Mouse (Mus musculus): ENCODE data around the gene Spag8. TPM values are rescaled to one million over a fixed set of nuclear protein-coding genes. Genes with fewer than 3 reads are reported as not detected.

Spag8 gene
- polyA plus RNA-seq (2012; rRNA removed): 0.55 and 0.57 TPM in 2 replicates

DNA sequence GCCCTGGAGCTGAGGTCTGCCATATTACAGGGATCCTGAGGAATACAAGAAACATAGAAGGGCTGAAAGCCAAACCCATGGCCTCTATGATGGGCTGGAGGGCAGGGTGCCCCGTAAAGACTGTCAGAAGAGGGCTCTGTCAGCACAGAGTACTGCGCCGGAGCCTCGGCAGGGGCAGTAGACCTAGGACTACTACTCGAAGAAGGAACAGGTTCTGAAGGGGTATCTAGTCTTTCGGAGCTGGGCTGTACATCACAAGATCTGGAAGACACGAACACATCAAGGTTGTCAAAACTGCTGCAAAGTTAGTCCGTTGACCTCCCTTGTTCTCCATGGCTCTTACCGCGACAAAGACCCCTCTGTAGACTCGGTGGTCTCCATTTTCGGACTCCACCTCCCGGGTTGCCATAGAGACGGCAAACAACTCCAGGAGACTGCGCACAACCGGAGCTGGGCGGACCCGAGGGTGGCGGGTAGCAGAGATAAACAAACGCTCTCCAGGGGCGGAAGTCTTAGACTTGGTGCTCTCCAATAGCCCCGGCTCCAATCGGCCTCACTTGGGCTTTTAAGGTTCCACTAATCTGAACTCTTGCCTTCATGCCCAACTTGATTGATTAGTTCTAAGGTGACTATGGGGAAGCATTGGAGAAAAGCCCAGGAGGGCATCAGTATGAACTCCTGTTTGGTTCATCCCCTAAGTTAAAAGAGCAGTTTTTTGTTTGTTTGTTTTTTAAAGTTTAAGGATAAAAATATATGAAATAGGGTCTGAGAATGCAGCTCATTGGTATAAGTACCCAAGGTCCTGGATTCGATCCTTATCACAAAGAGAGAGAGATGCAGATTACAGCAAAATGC is at the start of gene Spag8:
Gene Spag8, minus strand, starts transcription at position 434 of the 855 bp plus-strand sequence.
- WGBS: 36% methylated on average over 24 of the region's 24 CpGs
- TF ChIP-seq CTCF (IDR thresholded peaks at IDR 0.05; ENCODE audit: extremely low read depth, insufficient read depth, insufficient read length, insufficient replicate concordance): no peak
- TF ChIP-seq POLR2A (IDR thresholded peaks at IDR 0.05; ENCODE audit: low read depth, low read length): no peak
- no peaks in the 10 kb centered on the region for H3K27me3 ChIP-seq (ENCODE audit: control insufficient read depth, insufficient read depth, low read length)
- H3K27ac ChIP-seq (ENCODE audit: insufficient read depth, low read length): no peak within 1 kb of the TSS
- H3K4me3 ChIP-seq (ENCODE audit: extremely low read depth, insufficient read depth, insufficient read length): no peak within 1 kb of the TSS
- no peak for DNase-seq (ENCODE audit: low read depth in 1 of 2, low spot score in 2 of 2)
- H3K4me1 ChIP-seq (ENCODE audit: control insufficient read depth, insufficient read depth, insufficient read length): peaks cover 4% of the 10 kb centered on the region; the same call in 1 of the 2 replicates
- H3K36me3 ChIP-seq (ENCODE audit: control insufficient read depth, insufficient read depth, low read length): no peaks in the 10 kb centered on the region

GRCm38 (mm10) chr4:43700707-43701106 is 47.3 kb upstream of the Spag8 start, which contains the start of gene Olfr70:
Olfr70 (minus strand) TSS chr4:43700807.
- Histone ChIP-seq H3K36me3 (ENCODE audit: control insufficient read depth, insufficient read depth, low read length) (no peaks in the 10 kb centered on the region), H3K4me3 (ENCODE audit: extremely low read depth, insufficient read depth, insufficient read length) (no peak within 1 kb of the TSS), H3K4me1 (ENCODE audit: control insufficient read depth, insufficient read depth, insufficient read length) (no peaks in the 10 kb centered on the region), H3K27me3 (ENCODE audit: control insufficient read depth, insufficient read depth, low read length) (no peaks in the 10 kb centered on the region), H3K27ac (ENCODE audit: insufficient read depth, low read length) (no peak within 1 kb of the TSS)
- no peak for TF ChIP-seq POLR2A (IDR thresholded peaks at IDR 0.05; ENCODE audit: low read depth, low read length)
- no peak for TF ChIP-seq CTCF (IDR thresholded peaks at IDR 0.05; ENCODE audit: extremely low read depth, insufficient read depth, insufficient read length, insufficient replicate concordance)
- 92% methylated on average over 6 of the region's 6 CpGs for WGBS
- DNase-seq (ENCODE audit: low read depth in 1 of 2, low spot score in 2 of 2): no peak

DNA sequence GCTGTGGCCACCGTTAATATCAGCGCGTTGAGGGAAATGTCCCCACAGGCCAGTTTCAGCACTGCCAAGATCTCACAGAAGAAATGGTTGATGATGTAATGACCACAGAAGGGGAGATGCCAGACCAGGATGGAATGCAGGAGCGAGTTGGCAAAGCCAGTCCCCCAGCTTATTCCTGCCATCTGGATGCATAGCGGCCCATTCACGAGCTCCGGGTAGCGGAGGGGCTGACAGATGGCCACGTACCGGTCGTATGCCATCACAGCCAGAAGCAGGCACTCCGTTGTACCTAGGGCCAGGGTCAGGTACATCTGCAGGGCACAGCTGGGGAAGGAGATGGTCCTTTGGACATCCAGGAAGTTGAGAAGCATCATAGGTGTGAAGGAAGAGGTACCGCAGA is 43.2 kb upstream of the Spag8 start:
- H3K4me1 ChIP-seq (ENCODE audit: control insufficient read depth, insufficient read depth, insufficient read length): no peaks in the 10 kb centered on the region
- 94% methylated on average over 13 of the region's 13 CpGs for WGBS
- TF ChIP-seq CTCF (IDR thresholded peaks at IDR 0.05; ENCODE audit: extremely low read depth, insufficient read depth, insufficient read length, insufficient replicate concordance): no peak
- TF ChIP-seq POLR2A (IDR thresholded peaks at IDR 0.05; ENCODE audit: low read depth, low read length): no peak

GRCm38 (mm10) chr4:43695249-43695671 is 41.9 kb upstream of the Spag8 start:
- Histone ChIP-seq H3K27ac (ENCODE audit: insufficient read depth, low read length) (no peak overlapping the region), H3K4me1 (ENCODE audit: control insufficient read depth, insufficient read depth, insufficient read length) (no peaks in the 10 kb centered on the region), H3K27me3 (ENCODE audit: control insufficient read depth, insufficient read depth, low read length) (no peaks in the 10 kb centered on the region), H3K4me3 (ENCODE audit: extremely low read depth, insufficient read depth, insufficient read length) (no peak overlapping the region), H3K36me3 (ENCODE audit: control insufficient read depth, insufficient read depth, low read length) (no peaks in the 10 kb centered on the region)
- no peak for DNase-seq (ENCODE audit: low read depth in 1 of 2, low spot score in 2 of 2)
- WGBS: 64% methylated on average over 9 of the region's 9 CpGs
- TF ChIP-seq POLR2A (IDR thresholded peaks at IDR 0.05; ENCODE audit: low read depth, low read length) (no peak), CTCF (IDR thresholded peaks at IDR 0.05; ENCODE audit: extremely low read depth, insufficient read depth, insufficient read length, insufficient replicate concordance) (no peak)

More for the DNA sequence above, 43.2 kb upstream of the Spag8 start:
- no peak for DNase-seq (ENCODE audit: low read depth in 1 of 2, low spot score in 2 of 2)
- Histone ChIP-seq H3K36me3 (ENCODE audit: control insufficient read depth, insufficient read depth, low read length) (no peaks in the 10 kb centered on the region), H3K4me3 (ENCODE audit: extremely low read depth, insufficient read depth, insufficient read length) (no peak overlapping the region), H3K27ac (ENCODE audit: insufficient read depth, low read length) (no peak overlapping the region), H3K27me3 (ENCODE audit: control insufficient read depth, insufficient read depth, low read length) (no peaks in the 10 kb centered on the region)

- Histone ChIP-seq H3K4me3 (ENCODE audit: extremely low read depth, insufficient read depth, insufficient read length) (no peak overlapping the region), H3K4me1 (ENCODE audit: control insufficient read depth, insufficient read depth, insufficient read length) (no peaks in the 10 kb centered on the region), H3K27ac (ENCODE audit: insufficient read depth, low read length) (no peak overlapping the region), H3K36me3 (ENCODE audit: control insufficient read depth, insufficient read depth, low read length) (no peaks in the 10 kb centered on the region), H3K27me3 (ENCODE audit: control insufficient read depth, insufficient read depth, low read length) (no peaks in the 10 kb centered on the region)
- WGBS: 81% methylated on average over 1 of the region's 1 CpGs
- no peak for DNase-seq (ENCODE audit: low read depth in 1 of 2, low spot score in 2 of 2)
- no peak for TF ChIP-seq POLR2A (IDR thresholded peaks at IDR 0.05; ENCODE audit: low read depth, low read length)
- TF ChIP-seq CTCF (IDR thresholded peaks at IDR 0.05; ENCODE audit: extremely low read depth, insufficient read depth, insufficient read length, insufficient replicate concordance): no peak
Observed at GRCm38 (mm10) chr4:43694439-43695248, 41.2 kb upstream of the Spag8 start.

DNA sequence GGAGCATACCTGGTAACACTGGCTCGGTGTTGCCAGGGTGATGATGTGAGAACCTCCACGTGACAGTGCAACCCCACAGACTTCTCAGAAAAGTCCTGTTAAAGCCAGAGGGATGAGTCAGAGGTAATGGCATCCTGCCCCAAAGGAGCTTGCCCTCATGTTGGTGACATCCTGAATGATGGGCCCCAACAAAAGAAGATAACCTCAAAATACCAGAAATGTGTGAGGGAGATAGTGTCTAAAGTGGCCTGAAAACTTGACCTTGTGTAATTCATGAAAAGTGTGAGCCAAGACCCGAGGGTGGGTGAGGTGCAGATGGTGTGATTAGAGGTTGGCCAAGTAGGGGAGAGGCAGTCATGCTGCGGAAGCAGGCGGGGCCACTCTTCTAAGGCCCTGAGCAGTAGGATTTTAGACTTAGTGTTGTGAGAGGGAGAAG is 40.4 kb upstream of the Spag8 start:
- H3K36me3 ChIP-seq (ENCODE audit: control insufficient read depth, insufficient read depth, low read length): no peaks in the 10 kb centered on the region
- no peak overlapping the region for H3K4me3 ChIP-seq (ENCODE audit: extremely low read depth, insufficient read depth, insufficient read length)
- TF ChIP-seq POLR2A (IDR thresholded peaks at IDR 0.05; ENCODE audit: low read depth, low read length): no peak
- TF ChIP-seq CTCF (IDR thresholded peaks at IDR 0.05; ENCODE audit: extremely low read depth, insufficient read depth, insufficient read length, insufficient replicate concordance): no peak
- no peaks in the 10 kb centered on the region for H3K4me1 ChIP-seq (ENCODE audit: control insufficient read depth, insufficient read depth, insufficient read length)
- no peaks in the 10 kb centered on the region for H3K27me3 ChIP-seq (ENCODE audit: control insufficient read depth, insufficient read depth, low read length)
- no peak overlapping the region for H3K27ac ChIP-seq (ENCODE audit: insufficient read depth, low read length)
- 60% methylated on average over 5 of the region's 5 CpGs for WGBS
- DNase-seq (ENCODE audit: low read depth in 1 of 2, low spot score in 2 of 2): no peak

Measured in spleen, adult 2 months (tissue).